In the genomic region with DNA sequence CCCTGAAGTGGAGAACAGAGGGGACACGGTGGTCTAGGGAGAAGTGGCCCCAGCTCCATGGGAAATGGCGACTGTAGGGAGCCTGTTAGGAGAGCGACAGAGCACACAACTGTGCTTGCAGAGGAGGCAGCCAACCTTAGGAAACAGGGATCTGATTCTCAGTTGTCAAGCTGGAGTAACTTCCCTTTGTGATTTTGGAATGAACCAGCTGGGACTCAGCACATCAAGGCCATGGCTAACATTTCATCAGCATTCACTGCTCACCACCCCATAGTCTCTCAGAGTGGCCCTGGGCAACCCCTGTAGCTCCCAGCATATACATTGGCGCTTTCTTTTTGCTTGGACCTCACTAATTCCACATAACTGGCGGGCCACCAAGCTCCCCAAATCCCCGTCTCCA, we compare ENCODE assay signal across 12 mouse cellular contexts.
"Had no signal": no experiment of that assay in that cellular context is flagged by ENCODE, and none has a peak within 500 bp of the region (broad histone marks: within the 10 kb centered on the region; RNA-seq: fewer than 3 reads in every experiment).

No protein-coding gene starts in this region.

- H3K4me1 ChIP-seq: liver, embryonic 13.5 days; midbrain, embryonic 13.5 days had no signal

- H3K4me3 ChIP-seq: intestine, embryonic 15.5 days; layer of hippocampus, adult 2 months; limb, embryonic 12.5 days; liver, embryonic 13.5 days; midbrain, embryonic 13.5 days had no signal

- DNase-seq: kidney, adult 18-20 months; liver; liver, embryonic 13.5 days; liver, postnatal 0 days; lung, postnatal 14 days; right cerebral cortex, postnatal 14 days; thymus, adult 18-20 months; thymus, postnatal 14 days had no signal

- H3K4me2 ChIP-seq: intestine, embryonic 15.5 days; limb, embryonic 12.5 days; liver, embryonic 13.5 days; midbrain, embryonic 13.5 days had no signal

- ATAC-seq: intestine, embryonic 15.5 days; liver, postnatal 0 days; midbrain, embryonic 13.5 days had no signal

- H3K9me3 ChIP-seq: intestine, embryonic 15.5 days; limb, embryonic 12.5 days; liver, embryonic 13.5 days; midbrain, embryonic 13.5 days had no signal

- H3K27me3 ChIP-seq: intestine, embryonic 15.5 days; limb, embryonic 12.5 days; liver, embryonic 13.5 days; midbrain, embryonic 13.5 days had no signal

- H3K36me3 ChIP-seq: intestine, embryonic 15.5 days; liver, embryonic 13.5 days; midbrain, embryonic 13.5 days had no signal

- H3K9ac ChIP-seq: intestine, embryonic 15.5 days; limb, embryonic 12.5 days; liver, embryonic 13.5 days; liver, postnatal 0 days; midbrain, embryonic 13.5 days had no signal

- H3K27ac ChIP-seq: intestine, embryonic 15.5 days; layer of hippocampus, adult 2 months; limb, embryonic 12.5 days; liver, embryonic 13.5 days; midbrain, embryonic 13.5 days had no signal
